Mouse (Mus musculus) megakaryocyte, embryonic 14.5 days (primary cell): ENCODE results near the gene Srpk2. TPM values are rescaled to one million over a fixed set of nuclear protein-coding genes. Genes with fewer than 3 reads are reported as not detected.
A peak's percentile ranks its signal among the peaks of the same experiment; 100 is the strongest.
"Not testable (repeated sequence)": the region's sequence is repeated elsewhere in the genome, so short reads cannot be mapped to it uniquely, and the experiment has no call there.

Experiments
- H3K27me3 ChIP-seq: replicated peaks from 2 replicates; pipeline ENCODE3; 2012; ENCODE audit warnings: inconsistent platforms
- H3K36me3 ChIP-seq: replicated peaks from 2 replicates; pipeline ENCODE3; 2012; ENCODE audit warnings: low read length, inconsistent platforms, mixed read lengths
- H3K4me1 ChIP-seq: 2 replicates; pipeline ENCODE4 v1.6.1; 2012; ENCODE audit warnings: inconsistent platforms
- H3K4me3 ChIP-seq: replicated peaks from 2 replicates; pipeline ENCODE3; 2012; ENCODE audit warnings: moderate library complexity, mild to moderate bottlenecking, inconsistent platforms
- H3K9me3 ChIP-seq: 2 replicates; pipeline ENCODE4 v1.6.1; 2012; ENCODE audit warnings: inconsistent platforms
- FLI1 ChIP-seq: IDR thresholded peaks from 2 replicates; pipeline ENCODE4 v1.6.1; 2012; ENCODE audit warnings: low read length, inconsistent platforms, mixed read lengths
- GATA1 ChIP-seq: IDR thresholded peaks from 3 replicates; pipeline ENCODE4 v1.6.1; 2012; ENCODE audit warnings: mixed read lengths, low read length, inconsistent platforms, borderline replicate concordance
- polyA plus RNA-seq: library from polyadenylated mRNA; stranded (reverse); fragments of >175 nt; gene quantifications from 2 replicates; pipeline ENCODE4 v1.2.3, GENCODE M21; 2012; ENCODE audit warnings: low replicate concordance; ENCODE audit not compliant: insufficient read depth

The Srpk2 gene
- polyA plus RNA-seq, 1 experiment, result 1.5 TPM

DNA sequence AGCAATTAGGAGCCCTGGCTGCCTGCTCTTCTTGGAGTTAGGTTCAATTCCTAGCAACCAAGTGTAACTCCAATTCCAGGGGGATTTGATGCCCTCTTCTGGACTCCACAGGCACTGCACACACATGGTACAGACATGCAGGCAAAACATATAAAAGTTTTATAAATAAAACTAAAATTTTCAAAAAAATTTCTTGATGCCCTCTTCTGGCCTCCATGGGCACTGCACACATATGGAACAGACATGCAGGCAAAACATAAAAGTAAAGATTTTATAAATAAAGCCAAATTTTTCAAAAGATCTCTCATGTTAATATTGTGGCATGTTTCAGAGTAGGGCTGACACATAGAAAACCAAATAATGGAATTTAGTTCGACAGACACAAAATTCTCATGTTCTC, 25.2 kb upstream of the Srpk2 start:
- Histone ChIP-seq H3K27me3 (no peaks in the 10 kb centered on the region), H3K9me3 (peaks cover 13% of the 10 kb centered on the region), H3K36me3 (peaks cover 14% of the 10 kb centered on the region), H3K4me3 (no peak overlapping the region), H3K4me1 (peaks cover 23% of the 10 kb centered on the region)
- TF ChIP-seq GATA1 (no peak), FLI1 (no peak)

DNA sequence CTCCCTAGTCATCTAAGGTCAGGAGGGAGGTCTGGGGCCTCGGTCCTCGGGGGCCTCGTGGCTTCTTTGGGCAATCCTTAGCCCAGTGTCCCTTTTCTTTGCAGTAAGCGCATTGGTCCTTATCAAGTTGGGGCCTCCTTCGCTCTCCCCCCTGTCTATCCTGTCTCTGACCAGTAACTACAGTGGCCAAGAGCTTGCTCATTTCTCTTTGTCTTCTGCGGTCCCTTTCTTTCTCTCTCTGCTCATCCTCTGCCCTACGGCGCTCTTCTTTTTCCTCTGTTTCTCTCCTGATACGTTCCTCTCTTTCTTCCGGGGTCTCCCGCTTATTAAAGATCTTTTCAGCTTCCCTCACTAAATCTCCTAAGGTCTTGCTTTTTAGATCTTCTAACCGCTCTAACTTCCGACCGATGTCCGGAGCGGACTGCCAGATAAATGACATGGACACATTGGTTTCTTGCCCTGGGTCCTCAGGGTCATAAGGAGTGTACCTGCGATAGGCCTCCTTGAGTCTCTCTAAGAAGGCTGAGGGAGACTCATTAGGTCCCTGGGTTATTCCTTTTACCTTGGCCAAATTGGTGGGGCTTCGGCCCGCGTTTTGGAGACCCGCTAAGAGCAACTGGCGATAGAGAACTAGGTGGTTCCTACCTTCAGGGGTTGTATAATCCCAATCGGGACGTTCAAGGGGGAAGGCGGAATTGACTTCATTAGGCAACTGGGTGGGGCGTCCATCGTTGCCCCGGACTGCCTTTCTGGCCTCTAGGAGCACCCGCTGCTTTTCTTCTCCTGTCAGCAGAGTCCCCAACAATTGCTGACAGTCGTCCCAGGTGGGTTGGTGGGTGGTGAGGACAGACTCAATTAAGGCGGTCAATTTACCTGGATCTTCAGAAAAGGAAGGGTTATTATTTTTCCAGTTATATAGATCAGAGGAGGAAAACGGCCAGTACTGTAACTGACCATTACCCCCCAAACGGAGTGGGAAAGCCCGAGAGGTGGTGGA, 22.5 kb upstream of the Srpk2 start:
- not testable (repeated sequence) for H3K27me3 ChIP-seq, H3K4me3 ChIP-seq, H3K4me1 ChIP-seq
- peaks cover 25% of the 10 kb centered on the region for H3K36me3 ChIP-seq
- peaks cover 30% of the 10 kb centered on the region for H3K9me3 ChIP-seq

DNA sequence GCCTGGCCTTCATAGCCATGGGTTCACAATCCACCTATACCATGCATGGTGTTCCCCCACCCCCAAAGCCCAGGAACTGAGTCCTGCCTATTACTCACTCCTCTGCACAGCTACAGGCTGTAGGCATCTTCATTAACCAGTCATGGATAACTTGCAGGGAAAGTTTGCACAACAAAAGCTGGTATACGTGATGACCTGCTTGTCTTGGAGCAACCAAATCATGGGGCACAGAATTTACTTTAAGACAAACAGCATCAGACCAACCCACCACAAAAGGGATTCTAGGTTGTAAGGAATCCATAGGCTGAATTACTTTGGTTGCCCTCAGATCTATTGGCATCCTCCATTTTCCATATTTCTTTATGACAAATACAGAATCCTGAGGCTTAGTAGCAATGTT, 13.0 kb upstream of the Srpk2 start:
- Histone ChIP-seq H3K4me3 (no peak overlapping the region), H3K4me1 (no peaks in the 10 kb centered on the region), H3K36me3 (peaks cover 42% of the 10 kb centered on the region), H3K27me3 (no peaks in the 10 kb centered on the region), H3K9me3 (peaks cover 31% of the 10 kb centered on the region)
- TF ChIP-seq FLI1 (no peak), GATA1 (no peak)

DNA sequence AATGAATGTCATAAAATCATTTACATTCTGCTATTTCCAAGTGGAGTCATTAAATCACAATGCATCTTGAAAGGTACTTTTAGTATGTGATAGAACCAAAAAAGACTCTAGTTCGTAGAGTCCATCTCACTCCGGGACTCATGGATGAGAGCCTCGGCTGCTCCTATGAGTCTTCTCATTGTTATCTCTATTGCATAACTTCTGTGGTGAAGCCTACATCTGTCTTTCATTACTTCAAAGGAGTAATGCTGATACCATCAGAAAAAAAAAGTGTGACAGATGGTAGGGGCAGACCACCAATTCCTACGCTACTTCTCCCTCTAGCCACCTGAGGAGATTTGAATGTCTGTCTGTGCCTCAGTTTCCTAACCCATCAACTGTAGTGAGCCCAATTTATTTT, 986 bp downstream of the Srpk2 start:
- Histone ChIP-seq H3K4me3 (no peak overlapping the region), H3K36me3 (no peaks in the 10 kb centered on the region), H3K9me3 (no peaks in the 10 kb centered on the region), H3K27me3 (peaks cover 13% of the 10 kb centered on the region), H3K4me1 (no peaks in the 10 kb centered on the region)
- TF ChIP-seq GATA1 (no peak), FLI1 (no peak)

DNA sequence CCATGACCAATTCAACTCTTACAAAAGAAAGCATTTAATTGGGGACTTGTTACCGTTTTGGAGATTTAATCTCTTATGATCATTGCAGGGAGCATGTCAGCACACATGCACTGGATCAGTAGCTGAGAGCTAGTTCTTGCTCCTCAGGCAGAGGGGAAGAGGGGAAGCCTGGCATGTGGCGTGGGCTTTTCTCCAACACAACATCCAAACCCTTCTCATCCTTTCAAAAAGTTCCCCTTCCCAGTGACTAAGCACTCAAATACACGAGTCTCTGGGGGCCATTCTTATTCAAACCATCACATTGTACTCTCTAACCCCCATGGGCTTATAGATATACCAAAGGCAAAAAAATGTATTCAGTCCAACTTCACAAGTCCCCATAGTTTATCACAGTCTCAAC, 5.4 kb downstream of the Srpk2 start:
- no peaks in the 10 kb centered on the region for H3K36me3 ChIP-seq
- no peak overlapping the region for H3K4me3 ChIP-seq
- H3K4me1 ChIP-seq, result peaks cover 11% of the 10 kb centered on the region
- no peaks in the 10 kb centered on the region for H3K9me3 ChIP-seq
- no peak for TF ChIP-seq FLI1
- no peak for TF ChIP-seq GATA1
- peaks cover 36% of the 10 kb centered on the region for H3K27me3 ChIP-seq

DNA sequence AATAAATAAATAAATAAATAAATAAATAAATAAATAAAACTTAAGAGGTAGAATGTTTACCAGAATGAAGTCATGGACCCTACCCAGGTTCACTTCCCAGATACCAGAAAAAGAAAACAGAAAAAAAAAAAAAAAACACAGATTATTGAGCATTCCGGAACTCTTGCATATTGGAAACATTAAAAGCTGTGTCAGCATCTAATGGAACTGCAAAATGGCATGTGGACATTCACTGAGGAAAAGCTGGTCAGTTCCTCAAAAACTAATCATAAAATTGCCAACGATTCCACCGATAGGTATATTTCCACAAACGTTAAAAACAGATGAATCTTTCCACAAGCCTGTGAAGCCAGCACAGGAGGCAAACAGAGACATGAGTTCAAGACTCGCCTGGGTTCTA, 6.5 kb downstream of the Srpk2 start:
- Histone ChIP-seq H3K27me3 (peaks cover 40% of the 10 kb centered on the region), H3K4me1 (peaks cover 11% of the 10 kb centered on the region), H3K4me3 (no peak overlapping the region), H3K9me3 (no peaks in the 10 kb centered on the region), H3K36me3 (no peaks in the 10 kb centered on the region)
- TF ChIP-seq GATA1, result no peak
- no peak for TF ChIP-seq FLI1

DNA sequence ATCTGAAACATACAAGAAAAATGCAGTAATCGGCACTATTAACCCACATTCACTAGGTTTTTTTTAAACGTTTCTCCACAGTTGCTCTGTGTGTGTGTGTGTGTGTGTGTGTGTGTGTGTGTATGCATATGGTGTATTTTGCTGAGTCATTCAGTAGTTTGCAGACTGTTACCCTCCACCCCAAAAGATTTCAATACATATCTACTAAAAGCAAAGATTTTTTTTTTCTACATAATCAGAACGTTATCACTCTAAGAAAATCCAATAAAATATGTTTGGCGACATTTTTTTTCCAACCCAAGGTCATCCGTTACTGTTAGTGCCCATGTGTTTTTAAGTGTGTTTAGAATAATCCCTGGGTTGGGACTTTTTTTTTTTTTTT, 7.4 kb downstream of the Srpk2 start:
- Histone ChIP-seq H3K9me3 (no peaks in the 10 kb centered on the region), H3K4me1 (peaks cover 11% of the 10 kb centered on the region), H3K36me3 (no peaks in the 10 kb centered on the region), H3K27me3 (peaks cover 42% of the 10 kb centered on the region), H3K4me3 (no peak overlapping the region)
- TF ChIP-seq FLI1, result no peak
- TF ChIP-seq GATA1, result no peak

DNA sequence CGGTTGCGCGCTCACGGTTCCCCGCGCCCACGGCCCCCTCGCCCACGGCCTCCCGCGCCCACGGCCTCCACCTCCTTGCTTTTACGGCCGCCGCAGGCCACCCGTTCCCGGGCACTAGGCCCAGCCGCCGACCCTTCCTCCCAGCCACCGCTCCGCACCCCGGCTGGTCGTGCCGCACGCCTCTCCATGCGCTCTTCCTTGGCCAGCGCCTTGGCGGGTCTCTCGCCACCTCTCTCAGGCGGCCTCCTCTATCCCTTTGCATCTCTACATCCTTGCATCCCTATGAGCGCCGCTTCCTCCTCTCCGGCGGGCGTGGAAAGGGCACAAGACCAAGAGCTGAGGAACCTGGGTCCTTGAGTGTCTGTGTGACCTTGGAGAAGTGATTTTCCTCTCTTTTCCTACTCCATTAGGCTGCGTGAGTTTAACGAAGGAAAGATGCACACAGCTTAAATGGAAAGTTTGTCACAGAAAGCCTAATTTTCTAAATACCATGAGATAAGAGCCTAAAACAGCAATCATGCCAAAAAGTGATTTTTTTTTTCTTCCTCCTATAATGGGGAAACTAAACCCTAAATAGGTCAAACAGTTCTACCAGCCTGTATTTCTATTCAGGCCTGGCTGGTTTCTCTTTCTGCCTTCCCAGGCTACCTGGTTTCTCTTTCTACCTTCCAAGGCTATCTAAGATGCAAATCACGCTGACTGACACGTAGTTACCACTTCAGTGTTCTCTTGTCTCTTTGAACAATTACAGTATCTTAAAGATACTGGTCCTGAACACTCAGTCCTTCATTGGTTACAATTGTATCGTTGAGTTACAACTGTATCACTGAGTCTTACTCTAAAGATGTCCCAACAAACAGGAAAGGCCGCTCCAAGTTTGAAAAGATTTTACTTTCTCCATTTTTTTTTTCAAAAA, 8.0 kb downstream of the Srpk2 start:
- no peaks in the 10 kb centered on the region for H3K36me3 ChIP-seq
- peak overlapping the region; percentile 94 for H3K4me3 ChIP-seq
- peaks cover 11% of the 10 kb centered on the region for H3K4me1 ChIP-seq
- no peak for TF ChIP-seq GATA1
- TF ChIP-seq FLI1, result no peak
- H3K9me3 ChIP-seq, result no peaks in the 10 kb centered on the region
- H3K27me3 ChIP-seq, result peaks cover 42% of the 10 kb centered on the region

DNA sequence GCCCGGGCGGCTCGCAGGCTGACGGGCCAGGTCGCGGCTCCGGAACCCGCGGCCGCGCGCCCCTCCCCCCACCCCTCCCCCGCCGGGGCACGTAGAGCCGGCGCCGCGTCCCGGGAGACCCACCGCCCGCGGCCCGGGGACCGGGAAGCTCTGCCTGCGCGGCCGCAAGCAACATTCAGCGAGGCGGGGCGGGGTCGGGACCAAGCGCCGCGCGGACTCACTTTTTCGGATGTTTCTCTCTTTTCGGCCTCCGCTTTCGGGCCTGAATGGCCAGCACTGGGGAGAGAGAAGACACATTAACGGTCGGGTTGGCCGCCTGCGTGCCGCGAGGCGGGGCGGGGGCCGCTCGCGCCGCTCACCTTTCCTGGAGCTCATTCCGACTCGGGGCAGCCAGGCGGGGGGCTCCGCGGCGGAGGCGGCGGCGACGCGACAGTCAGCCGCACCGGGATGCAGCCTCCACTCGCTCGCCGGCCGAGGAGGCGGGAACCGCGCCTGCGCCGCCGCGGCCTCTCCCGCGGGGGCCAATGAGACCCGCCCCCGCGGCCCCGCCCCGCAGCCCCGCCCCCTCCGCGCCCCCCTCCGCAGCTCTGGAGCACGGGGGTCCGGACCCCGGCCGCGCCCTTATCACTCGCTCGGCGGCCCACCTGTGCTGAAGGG, 8.8 kb downstream of the Srpk2 start:
- Histone ChIP-seq H3K36me3 (no peaks in the 10 kb centered on the region), H3K27me3 (peaks cover 42% of the 10 kb centered on the region), H3K9me3 (no peaks in the 10 kb centered on the region), H3K4me1 (peaks cover 11% of the 10 kb centered on the region), H3K4me3 (peak overlapping the region; percentile 94)
- TF ChIP-seq FLI1, result no peak
- no peak for TF ChIP-seq GATA1
